Mouse (Mus musculus): Measurements from ENCODE around the gene Gm4881.
"Not testable (repeated sequence)": the region's sequence is repeated elsewhere in the genome, so short reads cannot be mapped to it uniquely, and the experiment has no call there.

Gm4881 gene

GRCm38 (mm10) chr7:24949958-24950623 lies 5.8 kb upstream of the Gm4881 start:
- peak; percentile 83 for DNase-seq

GRCm38 (mm10) chr7:24948774-24949173 lies 4.5 kb upstream of the Gm4881 start:
- no peak for DNase-seq

- no peak for DNase-seq
Measured at GRCm38 (mm10) chr7:24947316-24948048, 3.2 kb upstream of the Gm4881 start.

- no peak for DNase-seq
Measured at GRCm38 (mm10) chr7:24943641-24944040, 653 bp downstream of the Gm4881 start.

GRCm38 (mm10) chr7:24931651-24932050 lies 12.6 kb downstream of the Gm4881 start:
- no peak for DNase-seq

- DNase-seq = no peak
Measured at GRCm38 (mm10) chr7:24930475-24930874, 13.8 kb downstream of the Gm4881 start.

GRCm38 (mm10) chr7:24919728-24920127 lies 24.6 kb downstream of the Gm4881 start:
- no peak for DNase-seq

GRCm38 (mm10) chr7:24918763-24919323 lies 25.5 kb downstream of the Gm4881 start:
- DNase-seq = no peak

GRCm38 (mm10) chr7:24912480-24912879 lies 31.8 kb downstream of the Gm4881 start:
- no peak for DNase-seq

GRCm38 (mm10) chr7:24907211-24907748 lies 37.0 kb downstream of the Gm4881 start:
- peak; percentile 61 for DNase-seq

- no peak for DNase-seq
Measured at GRCm38 (mm10) chr7:24906551-24906950, 37.7 kb downstream of the Gm4881 start.

- peak; percentile 74 for DNase-seq
Measured at GRCm38 (mm10) chr7:24904936-24905335, 39.4 kb downstream of the Gm4881 start.

GRCm38 (mm10) chr7:24904070-24904483 lies 40.2 kb downstream of the Gm4881 start:
- peak; percentile 97 for DNase-seq

GRCm38 (mm10) chr7:24903444-24903825 lies 40.9 kb downstream of the Gm4881 start:
- DNase-seq = no peak

GRCm38 (mm10) chr7:24902630-24903443 lies 41.5 kb downstream of the Gm4881 start, which contains the start of gene Arhgef1:
TSS of gene Arhgef1 (plus strand) at chr7:24902912.
- peak; percentile 80 for DNase-seq

- no peak for DNase-seq
Measured at GRCm38 (mm10) chr7:24902264-24902629, 42.0 kb downstream of the Gm4881 start.

- DNase-seq = no peak
Measured at GRCm38 (mm10) chr7:24901842-24902241, 42.5 kb downstream of the Gm4881 start.

GRCm38 (mm10) chr7:24901114-24901513 lies 43.2 kb downstream of the Gm4881 start:
- no peak for DNase-seq

GRCm38 (mm10) chr7:24897959-24898358 lies 46.3 kb downstream of the Gm4881 start:
- no peak for DNase-seq

GRCm38 (mm10) chr7:24897224-24897623 lies 47.1 kb downstream of the Gm4881 start, which contains the start of gene Cd79a:
TSS of gene Cd79a (plus strand) at chr7:24897381.
- no peak for DNase-seq

- DNase-seq = no peak
Measured at GRCm38 (mm10) chr7:24896269-24896668, 48.0 kb downstream of the Gm4881 start.

- DNase-seq = not testable (repeated sequence)
Measured at GRCm38 (mm10) chr7:24895749-24896148, 48.5 kb downstream of the Gm4881 start.

- no peak for DNase-seq
Measured at GRCm38 (mm10) chr7:24892125-24892583, 52.1 kb downstream of the Gm4881 start.
